Mouse (Mus musculus): ENCODE measurements around the gene Mecom.
"Not testable (repeated sequence)": the region's sequence is repeated elsewhere in the genome, so short reads cannot be mapped to it uniquely, and the experiment has no call there.

Gene Mecom

DNA sequence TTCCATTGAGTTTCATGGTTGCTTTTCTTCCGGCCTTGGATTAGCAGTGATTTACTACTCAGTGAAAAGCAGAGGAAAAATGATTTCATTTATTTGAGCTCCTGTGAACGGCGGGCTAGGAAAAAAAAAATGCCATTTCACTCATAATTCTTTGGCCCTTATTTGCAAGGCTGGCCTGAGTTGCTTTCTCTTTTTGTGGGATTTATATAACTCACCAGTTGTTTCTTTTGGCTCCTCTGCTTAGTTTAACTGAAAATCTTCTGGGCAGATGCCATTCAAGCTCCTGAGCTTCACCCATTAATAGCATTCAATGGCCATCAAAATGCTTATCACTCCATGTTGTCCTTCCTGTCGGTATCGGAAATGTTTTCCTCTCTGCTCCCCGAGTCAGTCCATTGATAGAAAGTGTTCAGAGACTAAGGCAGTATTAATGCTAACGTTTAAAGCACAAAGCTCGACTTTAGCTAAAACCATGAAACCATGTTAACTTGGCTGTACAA, 304.0 kb downstream of the Mecom start:
- DNase-seq: no peak

DNA sequence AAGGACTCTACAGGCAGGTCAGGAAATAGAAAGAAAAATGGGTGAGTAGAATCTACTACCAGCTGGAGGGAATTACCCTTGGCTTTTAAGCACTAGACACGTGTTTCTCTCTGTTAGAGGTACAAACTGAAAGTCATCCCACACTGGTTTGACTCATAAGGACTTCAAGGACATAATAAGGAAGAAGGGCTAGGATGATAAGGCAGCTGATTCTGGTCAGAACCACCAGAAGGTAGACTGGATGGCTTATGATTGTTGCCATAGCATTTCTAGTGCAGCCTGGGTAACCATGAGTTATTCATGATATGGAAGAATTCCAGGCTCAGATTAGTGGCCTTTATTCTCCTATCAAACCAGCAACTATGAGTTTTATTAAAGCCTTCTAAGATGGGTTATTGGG, 308.4 kb downstream of the Mecom start:
- no peak for DNase-seq

DNA sequence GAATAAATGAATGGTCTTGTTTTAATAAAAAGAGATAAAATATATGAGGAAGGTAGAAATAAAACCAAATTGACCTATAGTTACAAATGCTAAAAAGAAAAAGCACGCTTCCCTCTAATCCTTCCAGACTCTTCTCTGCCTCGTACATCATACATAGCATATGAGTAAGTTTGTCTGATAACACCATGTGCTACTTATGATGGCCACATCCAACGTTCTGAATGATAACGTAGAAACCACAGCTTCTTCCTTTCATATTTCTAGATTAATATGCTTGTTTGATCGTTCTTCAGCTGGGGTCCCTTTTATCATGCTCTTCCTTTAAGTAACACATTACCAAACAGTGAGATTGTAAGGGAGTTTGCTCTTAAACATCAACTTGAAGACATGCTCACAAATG, 310.3 kb downstream of the Mecom start:
- no peak for DNase-seq

DNA sequence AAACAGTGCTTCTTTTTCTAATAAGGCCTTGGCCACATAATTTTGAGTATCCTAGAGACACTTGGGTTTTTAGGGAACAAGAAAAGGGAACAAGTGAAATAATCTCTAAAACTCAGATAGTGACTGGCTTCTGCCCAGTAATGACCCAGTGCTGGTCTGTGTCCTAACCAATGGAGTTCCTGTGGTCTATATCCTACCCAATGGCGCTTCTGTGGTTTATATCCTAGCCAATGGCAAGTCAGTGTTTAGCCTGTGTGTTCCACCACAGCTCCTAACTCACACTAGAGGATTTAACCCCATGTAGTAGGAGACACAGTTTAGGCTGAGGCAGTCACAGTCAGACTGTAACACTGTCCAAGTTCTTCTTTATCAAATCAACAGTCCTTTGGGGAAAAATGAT, 313.8 kb downstream of the Mecom start:
- no peak for DNase-seq

DNA sequence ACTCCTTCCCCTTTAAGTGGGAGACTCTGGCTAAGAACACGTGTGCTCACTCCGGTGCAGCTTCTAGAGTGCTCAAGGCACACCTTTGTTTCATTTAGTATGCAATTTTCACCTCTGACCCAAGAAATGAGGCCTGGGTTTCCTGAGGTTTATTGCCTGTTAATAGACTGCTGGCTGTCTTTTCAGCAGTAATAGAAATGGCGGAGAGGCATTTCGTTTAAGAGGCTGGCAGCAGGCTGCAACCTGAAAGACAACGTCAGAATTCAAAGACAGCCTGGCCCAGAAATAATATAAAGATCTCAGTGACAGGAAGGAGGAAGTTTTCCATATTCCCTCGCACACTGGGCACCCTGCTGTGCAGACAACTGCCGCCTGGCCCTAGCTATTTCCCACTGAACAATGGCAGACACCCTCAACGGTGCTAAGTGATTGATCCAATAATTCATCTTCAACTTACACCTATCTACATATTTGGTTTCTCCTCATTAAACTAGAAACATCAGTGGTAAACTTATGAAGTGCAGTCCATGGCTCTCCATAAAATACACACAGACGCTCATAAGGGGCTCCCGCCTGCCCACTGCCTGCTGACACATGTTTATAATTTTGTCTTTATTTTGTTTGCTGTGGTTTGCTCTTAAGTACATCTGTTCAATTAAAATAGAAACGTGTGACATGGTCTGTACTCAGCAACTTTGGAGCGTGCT, 319.7 kb downstream of the Mecom start:
- no peak for DNase-seq

DNA sequence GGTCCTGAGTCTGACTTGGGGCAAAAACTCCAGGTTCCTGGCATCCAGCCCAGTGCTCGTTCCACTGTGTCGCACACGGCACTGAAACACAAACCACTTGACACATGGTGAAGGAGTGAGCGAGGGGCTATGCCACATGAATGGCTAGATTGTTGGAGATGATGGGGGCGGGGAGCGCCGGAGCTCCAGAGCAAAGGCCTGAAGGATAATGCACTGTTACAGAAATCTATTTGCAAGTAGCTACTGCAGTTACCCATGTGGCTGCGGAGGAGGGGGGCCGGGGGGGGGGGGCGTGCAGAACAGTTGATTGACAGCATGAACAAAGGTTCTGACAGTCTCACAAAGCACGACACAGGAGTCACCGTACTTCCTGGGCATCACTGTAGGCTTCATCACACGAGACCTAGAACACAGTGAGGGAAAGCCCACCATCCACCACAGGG, 320.9 kb downstream of the Mecom start:
- DNase-seq: no peak

DNA sequence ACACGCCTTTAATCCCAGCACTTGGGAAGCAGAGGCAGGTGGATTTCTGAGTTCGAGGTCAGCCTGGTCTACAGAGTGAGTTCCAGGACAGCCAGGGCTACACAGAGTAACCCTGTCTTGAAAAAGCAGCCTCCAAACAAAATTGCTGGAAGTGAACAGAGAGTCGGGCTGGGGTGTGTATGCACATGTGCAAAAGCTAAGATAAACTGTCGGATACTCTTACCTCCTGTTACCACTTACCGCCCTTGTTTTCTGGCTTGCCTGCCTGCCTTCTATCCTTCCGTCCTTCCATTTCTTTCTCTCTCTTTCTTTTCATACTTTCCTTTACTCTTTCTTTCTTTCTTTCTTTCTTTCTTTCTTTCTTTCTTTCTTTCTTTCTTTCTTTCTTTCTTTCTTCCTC, 322.6 kb downstream of the Mecom start:
- not testable (repeated sequence) for DNase-seq

DNA sequence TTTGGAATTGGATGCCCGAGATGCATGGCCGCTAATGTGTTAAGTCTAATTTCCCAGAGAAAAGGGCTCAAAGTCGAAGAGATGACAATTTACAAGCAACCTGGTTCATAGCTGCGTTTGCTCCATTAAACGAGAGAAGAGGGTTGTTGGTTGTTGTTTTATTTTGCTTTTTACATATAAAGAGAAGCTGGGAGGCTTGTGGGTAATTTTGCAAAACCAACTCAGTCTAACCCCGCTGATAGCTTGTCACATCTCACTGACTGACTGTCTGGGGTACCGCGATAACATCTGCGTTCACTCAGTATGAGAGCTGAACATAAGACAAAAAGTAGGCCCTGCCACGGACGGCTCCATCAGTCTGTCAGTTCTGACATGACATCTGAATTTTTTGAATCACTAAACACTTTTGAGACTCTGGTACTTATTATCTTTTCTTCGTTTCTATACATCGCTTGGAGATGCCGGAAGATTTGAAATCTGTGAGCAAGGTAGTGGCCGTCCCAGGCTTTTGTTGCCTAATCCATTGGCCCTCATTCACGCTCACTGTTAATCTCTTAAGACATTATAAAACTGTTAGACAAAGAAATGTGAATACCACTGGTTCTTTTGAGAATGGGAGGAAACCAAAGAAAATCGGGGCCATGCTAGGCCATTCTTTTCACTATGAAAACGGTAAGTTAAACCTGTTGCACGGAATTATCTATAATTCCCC, 327.0 kb downstream of the Mecom start:
- DNase-seq: no peak

DNA sequence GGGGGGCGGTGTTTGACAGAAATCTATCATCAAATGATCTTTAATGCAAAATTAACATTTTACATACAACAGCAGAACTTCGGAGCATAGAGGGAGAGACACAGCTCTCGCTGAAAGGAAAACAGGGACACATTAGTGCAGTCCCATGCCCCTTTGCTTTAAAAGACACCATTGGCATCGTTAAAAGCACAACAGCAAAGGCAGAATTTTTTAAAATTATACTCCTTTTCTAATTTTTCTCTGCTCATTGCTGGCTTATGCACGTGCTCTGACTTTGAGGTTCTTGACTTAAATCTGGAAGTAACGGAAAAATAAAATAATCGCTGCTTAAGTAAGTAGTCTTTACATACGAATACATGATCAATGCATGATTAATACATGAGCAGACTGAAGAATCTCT, 327.9 kb downstream of the Mecom start:
- DNase-seq: no peak

DNA sequence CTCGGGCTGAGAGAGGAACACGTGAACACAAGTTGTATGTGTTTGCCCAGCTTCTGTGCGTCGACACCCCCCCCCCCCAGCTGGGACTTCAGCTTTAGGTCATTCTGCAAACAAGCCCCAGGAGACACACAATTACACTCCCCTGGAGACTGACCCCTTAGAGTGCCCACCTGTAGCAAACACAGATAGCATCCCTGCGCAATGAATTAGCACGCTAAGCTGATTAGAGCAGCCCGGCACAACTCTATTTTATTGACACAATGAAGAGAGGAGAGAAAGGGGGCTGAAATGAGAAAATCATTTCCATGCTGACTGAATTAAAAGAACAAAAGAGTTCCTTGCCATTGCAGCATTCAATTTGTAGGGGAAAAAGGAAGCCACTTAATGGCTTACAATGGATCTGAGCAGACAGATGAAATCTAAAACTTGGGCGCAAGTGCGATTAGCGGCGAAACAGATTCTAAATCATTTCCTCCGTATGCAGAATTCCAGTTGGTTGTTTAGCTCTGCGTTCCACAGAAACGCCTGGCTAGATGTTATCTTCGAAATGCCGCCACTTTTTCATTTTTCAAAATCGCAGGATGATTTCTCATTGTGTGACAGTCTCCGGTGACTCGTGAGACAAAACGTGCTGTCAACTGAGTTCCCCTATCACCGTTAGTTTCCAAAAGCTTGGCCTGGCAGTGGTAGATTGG, 328.5 kb downstream of the Mecom start:
- DNase-seq: no peak

DNA sequence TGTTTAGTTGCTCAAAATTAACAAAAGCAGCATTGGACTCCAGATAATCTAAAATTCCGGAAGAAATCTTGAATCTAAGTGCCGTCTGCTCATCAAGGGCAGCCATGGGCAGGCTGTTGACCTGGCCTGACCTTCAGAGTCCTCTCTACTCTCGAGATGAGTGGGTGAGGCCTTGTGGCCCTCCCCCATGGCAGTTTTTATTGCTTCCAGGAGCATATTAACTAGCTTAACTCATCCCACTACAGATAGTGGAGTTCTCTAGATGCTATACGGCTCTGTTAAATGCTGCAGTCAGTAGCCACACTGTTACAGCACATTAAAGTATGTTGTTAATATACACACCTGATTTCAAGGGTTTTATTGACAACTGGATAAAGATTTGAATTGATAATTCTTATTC, 333.2 kb downstream of the Mecom start:
- no peak for DNase-seq

DNA sequence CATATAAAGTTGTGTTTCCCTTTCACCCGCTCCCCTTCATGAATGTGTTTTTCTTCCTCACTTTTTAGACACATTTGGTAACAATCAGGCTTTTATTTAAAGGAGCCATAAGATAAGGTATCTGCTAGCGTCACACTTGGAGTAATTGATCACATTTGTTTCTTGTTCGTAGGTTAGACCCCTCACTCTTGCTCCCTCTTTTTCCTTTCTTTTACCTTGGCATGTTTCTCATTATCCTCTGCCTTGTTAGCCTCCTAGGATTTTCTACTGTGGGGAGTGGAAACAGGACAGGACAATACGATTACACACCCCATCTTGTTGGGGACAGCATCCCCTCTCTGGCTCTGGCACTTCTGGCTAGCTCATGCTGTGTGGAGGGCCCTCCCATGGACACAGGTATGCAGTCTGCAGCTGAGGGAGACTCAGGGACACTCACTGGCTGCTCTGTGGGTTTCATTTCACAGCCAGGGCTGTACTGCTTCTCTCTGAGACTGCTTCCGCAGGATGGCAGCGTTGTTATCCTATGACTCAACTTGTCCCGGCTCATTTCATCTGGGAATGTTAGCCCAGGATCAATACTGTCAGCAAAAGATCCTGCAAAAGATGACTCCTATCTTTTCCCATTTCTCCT, 334.2 kb downstream of the Mecom start:
- DNase-seq: no peak

DNA sequence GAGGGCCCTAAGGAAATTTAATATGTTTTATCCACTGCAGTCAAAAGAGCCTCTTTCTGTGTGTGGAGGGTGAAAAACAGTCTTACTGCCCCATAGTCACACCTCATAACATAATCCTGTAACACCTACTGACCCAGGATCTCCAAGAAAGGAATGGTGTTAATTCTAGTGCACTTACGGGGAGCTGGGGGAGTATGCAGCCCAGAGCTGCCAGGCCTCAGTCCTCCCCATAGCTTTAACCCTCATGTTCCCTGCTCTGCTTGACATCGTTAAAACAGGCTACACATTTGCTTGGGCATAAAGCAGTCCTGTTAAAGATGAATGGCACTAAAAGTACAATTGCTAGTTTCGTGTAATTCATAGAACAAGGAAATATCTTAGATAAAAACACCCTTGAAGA, 335.0 kb downstream of the Mecom start:
- DNase-seq: no peak

DNA sequence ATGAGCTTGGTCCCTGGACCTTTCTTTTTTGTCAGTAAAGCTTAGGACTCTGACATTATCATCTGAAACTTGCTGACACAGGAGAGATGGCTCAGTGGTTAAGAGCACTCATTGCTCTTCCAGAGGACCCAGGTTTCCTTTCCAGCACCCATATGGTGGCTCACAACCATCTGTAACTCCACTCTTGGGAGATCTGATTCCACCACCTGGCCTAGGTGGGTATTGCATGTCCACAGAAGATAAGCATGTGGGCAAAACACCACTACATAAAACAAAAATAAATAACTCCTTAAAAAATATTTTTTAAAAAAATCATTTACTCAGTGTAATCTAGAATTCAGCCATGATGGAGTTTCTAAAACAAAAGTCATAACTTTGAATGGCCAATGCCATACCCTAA, 338.7 kb downstream of the Mecom start:
- DNase-seq: no peak

DNA sequence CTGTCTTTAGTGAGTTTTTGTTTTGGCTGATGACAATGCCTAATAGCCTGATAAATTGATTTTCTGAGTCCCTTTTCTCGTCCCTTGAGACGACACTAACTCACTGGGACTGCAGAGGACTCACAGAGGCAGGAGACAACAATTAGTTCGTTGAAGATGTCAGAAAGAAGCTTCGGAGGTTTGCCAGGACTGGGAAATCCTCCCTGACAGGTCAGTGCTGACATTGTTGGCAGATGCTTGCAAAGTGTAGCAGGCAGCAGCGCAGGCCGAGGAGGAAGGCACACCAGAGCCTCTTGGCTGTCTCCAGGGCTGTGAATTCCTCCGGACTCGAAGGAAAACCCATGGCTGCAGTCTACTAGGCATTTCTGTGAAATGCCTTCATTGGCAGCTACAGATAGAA, 339.9 kb downstream of the Mecom start:
- no peak for DNase-seq

DNA sequence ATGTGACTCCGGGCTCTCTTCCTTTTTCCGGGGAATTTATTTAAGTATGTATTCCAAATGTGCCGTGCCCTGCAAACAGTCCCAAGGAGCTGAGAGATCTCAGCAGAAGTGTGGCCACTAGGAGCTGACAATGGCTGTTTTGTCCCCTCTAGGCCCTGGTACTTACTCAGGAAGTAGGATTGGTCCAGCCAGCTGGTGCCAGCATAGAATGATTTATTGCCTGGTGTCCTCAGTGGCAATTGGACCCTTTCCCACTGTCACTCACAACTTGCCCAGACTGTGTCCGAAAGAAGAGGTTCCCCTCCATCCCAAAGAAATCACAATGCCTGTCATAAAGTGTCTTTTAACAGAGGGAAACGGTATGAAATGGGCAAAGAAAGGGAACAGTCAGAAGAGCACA, 340.4 kb downstream of the Mecom start:
- DNase-seq: no peak

DNA sequence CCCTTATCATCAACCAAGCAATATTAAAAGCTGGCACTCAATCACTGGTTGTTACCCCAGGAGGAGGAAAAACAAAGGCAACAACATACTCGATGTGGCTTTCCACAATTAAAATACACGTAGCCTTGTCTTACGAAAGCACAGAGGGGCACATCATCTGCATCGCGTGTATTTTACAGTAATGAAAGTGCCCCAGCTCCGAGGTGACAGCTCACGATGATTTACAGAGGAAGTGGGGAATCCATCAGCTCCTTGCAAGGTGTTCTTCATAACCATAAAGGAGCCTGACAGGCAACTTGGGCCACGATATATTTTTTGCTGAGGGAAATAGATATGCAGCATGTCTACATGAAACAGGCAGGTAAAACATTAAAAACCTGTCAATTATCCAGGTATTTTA, 341.7 kb downstream of the Mecom start:
- no peak for DNase-seq

DNA sequence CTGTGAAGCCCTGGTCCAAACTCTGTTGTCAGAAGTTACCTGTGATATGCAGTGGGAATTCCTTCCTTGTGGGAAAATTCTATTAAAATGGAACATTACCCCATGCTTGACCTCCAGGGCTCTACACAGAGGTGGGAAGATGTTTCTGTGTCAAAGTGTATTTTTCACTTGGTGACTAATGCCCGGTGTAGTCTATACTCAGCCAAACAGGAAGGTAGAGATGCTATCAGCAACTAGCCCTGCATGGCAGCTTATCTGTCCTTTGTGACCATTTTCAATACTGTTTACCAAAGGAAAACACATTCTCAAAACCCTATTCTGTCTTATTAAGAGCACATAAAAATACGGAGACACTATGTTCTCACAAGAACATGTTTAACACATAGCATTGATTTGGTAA, 344.0 kb downstream of the Mecom start:
- no peak for DNase-seq

DNA sequence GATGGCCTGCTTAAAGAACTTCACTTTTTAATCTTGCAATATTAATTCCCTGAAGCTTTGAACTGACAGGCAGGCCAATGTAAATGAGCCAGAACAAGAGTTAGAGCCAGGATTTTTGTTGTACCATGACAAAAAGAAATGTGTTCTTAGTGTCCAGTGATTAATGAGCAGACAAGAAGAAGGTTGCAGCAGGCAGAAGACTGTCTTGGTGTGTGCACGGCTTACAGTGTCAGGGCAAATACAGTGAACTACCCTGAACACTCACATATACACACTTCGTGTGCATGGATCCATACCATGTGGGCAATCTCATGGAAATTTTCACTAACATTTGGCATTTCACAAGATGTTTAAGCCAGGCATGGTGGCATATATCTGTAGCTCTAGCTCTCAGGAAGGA, 349.0 kb downstream of the Mecom start:
- no peak for DNase-seq

DNA sequence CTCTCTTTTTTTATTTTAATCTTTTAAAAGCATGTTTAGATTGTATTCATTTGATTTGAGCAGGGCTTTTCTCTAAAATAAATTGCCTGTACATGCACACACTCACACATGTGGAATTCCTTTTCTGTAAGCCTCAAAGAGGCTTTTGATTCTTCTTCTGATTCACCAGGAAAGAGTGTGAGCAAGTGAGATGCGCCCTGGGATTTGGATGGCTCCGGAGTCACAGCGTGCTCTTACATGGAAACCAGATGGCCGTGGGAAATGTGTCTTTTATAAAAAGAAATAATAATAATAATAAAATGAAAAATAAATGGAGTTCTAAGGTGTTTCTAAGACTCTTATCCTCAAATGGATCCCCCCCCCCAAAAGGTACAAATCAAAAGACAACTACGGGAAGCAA, 349.6 kb downstream of the Mecom start:
- no peak for DNase-seq

DNA sequence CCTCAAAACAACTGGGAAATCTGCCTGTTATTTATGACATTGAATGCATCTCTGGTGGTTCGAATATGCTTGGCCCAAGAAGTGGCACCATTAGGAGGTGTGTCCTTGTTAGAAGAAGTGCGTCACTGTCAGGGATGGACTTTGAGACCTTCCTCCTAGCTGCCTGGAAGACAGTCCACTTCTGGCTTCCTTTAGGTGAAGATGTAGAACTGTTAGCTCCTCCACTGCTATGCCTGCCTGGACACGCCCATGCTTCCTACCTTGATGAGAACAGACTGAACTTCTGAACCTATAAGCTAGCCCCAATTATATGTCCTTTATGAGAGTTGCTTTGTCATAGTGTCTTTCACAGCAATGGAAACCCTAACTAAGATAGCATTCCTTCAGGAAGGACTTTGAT, 352.6 kb downstream of the Mecom start:
- DNase-seq: no peak

DNA sequence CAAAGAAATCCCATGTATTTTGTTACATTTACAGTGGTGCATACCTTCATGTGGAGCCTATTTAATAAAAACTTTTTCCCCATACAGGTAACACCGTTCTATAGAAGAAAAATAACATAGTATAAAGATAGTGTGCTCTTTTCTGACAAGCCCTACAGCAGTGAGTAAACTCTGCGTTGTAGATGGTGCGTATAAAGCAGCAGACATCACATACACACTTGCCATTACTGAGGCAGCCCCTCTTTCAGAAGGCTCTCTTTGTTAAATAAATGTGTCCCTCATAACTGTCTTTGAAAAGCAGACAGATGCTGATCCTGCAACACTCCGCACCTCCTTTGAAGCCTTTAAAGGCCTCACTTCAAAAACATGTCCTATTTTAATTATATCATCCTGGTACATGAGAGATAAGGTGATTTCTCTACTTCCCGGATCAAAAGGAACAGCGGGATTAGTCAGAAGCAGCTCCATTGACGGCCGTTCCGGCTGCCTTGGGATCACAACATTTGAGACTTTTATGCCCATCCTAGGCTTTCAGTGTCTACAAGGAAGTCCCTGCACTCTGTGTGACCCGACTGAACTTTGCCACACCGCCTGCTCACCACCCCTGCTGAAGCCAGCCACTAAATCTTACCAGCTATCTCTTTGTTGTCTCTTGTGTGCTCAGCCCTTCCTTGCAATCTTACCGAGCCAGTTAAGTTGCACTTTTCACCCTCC, 355.4 kb downstream of the Mecom start:
- DNase-seq: no peak

DNA sequence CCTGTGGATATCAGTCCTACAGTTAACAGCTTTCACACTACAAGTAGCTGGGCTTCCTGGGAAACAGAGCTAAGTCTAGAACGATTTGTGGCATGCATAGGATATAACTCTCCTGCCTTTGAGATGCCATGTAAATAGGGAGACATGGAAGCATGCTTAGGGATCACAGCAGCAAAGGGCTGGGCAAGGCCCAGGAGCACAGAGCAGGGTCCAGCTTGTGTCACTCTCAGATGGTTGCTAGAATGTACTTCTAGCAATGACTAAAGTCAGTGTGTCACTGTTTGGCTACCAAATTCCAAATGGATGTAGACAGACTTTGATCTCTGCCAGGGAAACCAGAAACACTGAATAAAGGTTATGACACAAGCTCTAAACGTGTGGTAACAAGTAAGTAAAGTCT, 358.5 kb downstream of the Mecom start:
- DNase-seq: no peak
